Mouse (Mus musculus): ENCODE results near the gene Morc1.

The Morc1 gene

DNA sequence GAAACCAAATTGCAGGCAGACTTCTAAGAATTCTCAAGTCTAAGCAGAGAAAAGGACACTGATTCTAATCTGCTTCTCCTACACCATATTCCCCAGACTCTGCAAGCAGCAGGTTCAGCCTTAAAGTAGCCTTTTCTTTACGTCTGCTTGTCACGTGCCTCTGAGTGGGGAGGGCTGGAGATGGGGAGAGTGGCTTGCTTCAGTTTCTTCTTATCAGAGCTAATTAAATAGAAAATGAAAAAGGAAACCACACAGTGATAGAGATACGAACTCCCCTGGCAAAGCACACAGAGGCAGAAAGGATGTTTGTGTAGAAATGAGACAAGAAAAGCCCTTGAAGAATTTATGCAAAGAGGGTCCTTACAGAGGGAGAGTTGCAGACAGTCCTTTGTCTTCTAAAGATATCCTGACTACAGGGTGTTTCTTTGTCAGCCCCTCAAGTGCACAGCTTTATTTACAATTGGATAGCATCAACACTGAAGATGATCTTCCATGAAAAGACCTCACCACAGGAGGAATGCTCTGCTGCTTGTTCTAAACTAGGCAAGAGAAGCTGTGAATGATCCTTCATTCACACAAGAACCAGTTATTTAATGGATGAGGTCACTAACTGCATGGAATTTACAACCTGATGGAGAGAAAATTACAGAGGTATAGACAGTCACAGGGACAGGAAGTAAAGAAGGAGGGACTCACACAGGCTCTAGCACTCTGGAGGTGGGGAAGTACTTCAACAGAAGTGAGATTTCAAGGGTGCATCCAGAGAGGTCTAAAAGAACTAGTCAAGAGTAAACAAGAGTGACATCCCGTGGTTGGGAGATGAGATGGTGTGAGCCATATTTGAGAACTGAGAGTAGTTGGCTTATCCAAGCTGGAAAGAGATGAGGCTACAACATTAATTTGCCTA is 44.1 kb downstream of the Morc1 start:
- DNase-seq (ENCODE audit: low spot score): no peak

DNA sequence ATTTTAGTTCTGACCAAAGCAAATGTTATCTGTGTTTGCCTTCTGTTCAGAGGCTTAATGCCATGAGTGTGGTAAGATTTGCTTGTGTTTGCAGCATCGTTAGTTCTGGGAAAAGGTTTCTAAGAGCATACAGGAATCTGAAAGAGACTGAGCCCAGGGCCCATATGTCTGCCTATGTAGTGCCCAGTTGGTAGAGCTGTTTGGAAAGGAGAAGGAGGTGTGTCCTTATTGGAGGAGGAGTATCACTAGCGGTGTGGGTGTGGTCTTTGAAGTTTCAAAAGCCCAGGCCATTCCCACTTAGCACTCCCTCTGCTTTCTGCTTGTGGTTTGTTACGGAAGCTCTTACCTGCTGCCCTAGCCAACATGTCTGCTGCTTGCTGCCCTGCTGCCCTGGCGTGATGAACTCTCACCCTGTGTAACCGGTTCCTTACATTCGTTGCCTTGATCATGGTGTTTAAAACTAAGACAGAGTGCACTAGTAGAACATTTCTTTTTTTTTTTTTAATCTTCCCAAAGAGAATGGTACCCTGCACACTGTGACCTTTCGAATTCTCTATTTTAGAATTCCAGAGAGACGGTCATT is 48.3 kb downstream of the Morc1 start:
- DNase-seq (ENCODE audit: low spot score): no peak

DNA sequence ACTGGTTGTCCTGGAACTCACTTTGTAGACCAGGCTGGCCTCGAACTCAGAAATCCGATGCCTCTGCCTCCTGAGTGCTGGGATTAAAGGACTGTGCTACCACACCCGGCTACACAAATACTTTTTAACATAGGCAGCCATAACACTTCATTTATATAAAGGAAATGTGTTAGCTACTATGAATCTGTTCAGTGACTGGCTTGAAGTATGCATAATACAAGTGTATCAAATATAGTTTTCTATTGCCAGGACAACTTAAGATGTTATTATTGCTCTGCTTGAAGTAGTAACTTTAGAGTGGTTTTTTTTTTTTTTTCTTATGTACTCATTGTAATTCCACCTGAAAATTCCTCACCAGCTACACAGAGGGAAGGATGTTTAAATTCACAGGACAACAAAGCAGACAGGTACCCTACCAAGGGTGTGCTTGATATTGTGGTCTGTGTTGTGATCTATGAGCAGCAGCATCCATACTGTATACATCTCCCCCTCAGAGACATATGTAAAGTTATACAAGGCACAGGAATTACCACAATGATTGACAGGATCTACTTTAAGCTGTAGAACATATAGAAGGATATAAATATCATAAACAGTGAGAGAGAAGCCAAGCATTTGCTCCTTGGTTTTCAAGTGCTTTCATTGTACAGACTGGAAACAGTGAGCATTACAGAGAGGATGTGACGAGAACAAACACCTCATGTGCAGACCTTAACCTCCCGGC is 85.9 kb downstream of the Morc1 start:
- no peak for DNase-seq (ENCODE audit: low spot score)

DNA sequence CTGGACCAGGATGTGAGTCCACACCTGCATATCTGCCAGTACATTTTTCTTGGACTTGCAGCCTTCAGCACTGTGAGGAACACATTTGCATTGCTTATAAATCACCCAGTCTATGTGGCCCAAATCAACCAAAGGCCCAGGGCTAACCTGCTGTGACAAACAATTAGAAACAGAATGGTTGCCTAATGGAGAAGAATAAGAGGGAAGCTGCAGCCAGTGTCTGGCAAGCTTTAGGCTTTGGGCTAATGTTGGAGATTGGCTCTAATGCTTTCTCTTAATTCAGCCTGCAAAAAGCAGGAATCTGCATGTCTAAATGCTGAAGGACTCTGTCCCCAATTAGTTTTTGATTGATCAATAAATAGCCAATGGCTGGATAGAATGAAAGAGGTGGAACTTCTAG is 88.5 kb downstream of the Morc1 start:
- no peak for DNase-seq (ENCODE audit: low spot score)

DNA sequence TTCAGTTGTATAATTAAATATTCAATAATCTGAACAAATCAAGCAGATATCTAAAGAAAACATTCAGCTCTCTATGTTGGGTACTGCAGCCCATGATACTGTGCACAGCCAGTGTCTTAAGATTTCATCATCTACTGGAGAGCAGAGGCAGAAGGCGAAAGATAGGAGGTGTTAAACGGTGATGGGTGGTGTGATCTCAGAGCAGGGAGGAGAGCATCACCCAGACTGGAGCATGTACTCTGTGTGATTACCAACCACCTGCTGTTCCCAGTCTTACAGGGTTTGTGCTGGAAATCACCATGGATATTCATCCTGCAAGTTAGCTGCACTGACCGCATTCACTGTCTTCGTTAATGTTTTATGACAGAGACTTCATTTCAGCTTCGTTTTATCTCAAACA is 106.1 kb downstream of the Morc1 start:
- no peak for DNase-seq (ENCODE audit: low spot score)

DNA sequence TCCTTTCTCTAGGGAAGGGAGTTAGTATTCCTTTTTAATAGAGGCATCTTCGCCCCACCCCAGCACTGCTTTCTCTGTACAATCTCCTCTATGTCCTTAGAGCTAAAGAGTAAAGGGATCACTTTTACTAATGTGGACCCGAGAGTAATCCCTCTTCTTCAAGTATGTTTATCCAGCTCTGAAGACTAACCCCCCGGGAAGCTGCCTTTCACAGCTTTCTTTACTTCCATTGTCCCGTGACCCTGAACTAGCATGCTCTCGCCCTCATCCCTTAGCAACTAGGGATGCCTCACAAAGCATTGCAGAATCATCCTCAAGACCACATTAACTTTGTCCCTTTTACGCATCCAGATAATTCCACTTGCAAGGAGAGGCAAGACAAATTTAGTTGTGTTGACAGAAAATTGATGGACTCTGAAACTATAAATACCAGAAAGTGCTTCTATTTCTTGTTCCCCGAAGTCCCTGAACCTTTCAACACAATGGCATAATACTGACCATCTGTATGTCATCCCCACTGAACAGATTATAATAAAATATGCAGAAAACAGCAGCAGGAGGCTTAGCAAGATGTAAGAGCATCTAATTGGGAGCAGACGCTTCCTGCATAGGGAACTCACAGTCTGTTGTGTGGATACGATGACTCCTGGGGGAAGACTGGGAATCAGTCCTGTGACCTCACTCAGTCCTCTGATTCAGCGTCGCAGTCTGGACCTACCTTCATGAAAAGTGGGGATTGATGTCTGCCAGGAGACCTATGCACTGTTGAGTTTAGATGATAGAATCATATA is 131.4 kb downstream of the Morc1 start:
- DNase-seq (ENCODE audit: low spot score): no peak

DNA sequence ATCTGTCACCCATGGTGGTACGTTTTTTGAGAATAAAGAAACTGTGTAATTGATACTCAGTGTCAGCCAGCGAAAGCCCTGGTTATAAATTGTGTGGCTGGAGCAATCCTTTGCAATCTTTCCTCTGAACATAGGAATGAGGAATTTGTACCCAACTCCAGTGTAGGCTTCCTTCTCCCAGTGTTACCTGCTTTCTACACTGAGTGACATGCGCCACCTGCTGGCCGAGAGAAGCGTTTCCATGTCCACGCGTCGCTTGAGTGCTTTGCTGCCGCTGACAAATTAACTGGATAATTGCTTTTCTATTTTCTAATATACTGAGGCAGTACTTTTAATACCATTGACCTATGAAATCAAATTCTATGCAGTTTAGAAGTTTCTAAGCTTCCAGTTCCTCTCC is 139.3 kb downstream of the Morc1 start:
- DNase-seq (ENCODE audit: low spot score): no peak

DNA sequence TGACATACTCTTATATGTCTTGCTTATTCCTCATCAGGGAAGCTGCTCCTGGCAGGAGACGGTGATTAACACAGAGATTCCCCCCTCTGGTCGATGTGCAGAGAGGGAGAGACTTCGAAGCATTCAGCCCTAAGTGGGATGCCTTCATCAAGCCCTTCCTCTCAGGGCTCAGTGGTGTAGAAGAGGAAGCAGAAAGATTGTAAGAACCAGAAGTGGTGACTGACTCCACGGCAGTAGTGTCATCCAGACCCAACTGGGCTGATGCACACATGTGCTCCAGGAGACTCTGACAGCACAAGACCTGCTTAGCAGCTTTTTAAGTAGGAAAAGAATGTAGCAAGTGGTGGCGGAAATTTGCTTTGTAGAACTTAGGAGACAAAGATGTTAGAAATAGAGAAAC is 143.0 kb downstream of the Morc1 start:
- DNase-seq (ENCODE audit: low spot score): no peak

DNA sequence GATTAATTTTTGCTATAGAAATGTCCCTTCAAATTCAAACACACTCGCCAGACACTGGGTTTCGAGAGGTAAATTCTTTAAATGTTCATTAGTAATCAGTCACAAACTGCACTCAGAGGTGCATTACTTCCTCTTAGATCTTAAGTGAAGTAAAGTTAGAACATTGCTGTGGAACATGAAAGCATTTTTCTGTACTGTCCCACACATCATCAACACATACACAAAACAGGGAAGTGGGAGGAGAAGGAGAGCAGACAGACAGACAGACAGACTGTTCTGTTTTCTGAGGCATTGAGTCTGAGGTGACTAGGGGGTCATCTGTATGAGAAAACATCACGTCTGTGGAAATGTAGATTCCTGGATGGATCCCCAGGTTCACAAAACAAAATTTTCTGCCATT is 143.5 kb downstream of the Morc1 start:
- DNase-seq (ENCODE audit: low spot score): no peak

DNA sequence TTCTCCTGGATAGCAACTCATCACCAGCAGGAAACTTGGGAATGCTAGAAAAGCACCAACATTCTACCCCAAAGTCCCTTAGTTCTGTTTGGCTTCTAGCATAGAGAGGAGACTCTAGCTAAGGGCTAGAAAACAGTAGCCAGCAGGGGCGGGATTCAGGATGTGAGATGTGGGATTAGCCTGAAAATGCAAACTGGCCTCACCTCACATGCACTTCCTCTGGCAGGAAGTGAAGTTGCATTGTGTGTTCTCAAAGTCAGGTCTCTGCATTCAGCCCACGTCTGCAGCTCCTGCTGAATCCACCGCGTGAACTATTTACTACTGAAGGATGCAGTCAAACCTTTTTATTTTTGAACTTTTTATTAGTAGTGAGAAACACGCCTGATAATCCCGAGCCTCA is 154.3 kb downstream of the Morc1 start:
- no peak for DNase-seq (ENCODE audit: low spot score)

DNA sequence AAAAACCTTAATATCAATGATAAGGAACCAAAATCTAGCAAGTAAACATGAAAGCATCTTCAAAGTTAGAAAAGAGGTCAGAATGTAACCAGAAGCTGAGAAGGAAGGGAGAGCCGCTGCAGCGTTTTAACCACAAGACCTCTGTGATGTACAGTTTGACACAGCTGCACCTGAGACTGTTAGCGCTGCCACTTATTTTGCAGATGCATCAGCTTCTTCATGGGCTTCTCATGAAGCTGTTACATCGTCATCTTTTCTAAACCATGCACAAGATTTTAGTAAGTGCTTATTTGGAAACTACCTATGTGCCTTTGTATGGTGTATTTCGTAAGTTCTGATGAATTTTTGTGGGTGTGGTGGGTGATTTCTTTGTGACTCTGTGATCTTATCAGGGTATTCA is 163.4 kb downstream of the Morc1 start:
- DNase-seq (ENCODE audit: low spot score): no peak

DNA sequence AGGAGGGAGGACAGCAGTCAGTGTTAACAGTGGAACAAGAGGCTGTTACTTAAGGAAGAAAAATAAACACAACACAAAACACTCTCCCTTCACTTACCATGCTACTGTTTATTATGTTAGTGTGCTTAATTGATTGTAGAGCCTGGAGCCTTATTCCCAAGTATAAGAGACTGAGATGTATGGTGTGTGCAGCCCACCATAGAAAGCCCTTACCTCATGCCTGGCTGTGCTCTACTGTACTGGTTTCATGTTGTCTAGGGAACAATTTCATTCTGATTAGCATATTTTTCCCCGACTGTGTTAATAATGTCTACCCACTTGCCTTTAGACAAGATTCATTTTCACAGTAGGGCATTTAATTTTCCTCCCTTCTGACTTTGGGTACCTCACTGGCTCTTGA is 164.2 kb downstream of the Morc1 start:
- no peak for DNase-seq (ENCODE audit: low spot score)

DNA sequence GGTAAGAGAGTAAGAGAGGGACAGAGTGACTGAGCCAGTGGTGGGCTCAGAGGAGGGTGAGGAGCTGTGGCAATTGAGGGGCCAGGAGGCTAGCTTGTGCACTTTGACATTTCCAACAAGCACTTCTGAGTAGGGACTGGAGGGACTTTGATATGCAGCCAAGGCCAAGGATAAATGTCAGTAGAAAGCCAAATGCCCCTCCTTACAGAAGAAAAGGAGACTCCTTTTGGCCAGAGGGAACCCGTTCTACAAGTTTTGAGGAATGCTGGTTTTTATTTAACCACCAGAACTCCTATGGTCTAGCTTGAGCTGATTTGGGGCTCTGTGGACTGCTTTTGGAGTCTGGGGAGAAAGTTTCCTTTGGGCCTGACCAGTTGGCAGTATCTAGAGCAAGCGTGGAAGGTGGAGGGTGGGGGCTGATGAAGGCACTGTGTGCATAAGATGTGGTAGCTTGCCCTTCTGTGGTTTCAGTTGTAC is 172.7 kb downstream of the Morc1 start:
- DNase-seq (ENCODE audit: low spot score): no peak

DNA sequence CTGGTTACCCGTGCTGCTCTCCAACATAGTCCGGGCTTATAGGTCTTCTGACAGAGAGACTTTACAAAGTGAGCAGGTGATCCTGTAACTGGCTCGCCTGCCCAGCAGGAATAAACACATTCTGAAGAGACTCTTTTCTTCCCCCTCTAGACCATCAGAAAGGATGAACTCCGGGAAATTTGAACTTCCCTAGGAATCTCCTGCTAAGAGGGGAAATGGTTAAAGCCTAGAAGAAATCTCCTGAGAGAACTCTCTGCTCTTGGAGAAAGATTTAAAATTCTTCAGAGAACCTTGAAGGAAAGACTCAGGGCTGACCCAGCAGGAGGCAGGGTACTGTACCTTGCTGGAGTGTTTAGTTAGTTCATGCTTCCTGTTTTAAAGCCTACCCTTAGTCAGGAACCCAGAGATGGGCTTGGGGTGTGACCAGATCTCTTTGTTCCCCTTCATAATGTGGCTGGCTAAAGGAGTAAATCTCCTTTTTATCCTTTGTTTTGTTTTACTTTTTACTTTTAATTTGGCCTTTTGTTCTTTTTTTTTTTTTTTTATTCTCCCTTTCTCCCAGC is 175.5 kb downstream of the Morc1 start:
- no peak for DNase-seq (ENCODE audit: low spot score)

DNA sequence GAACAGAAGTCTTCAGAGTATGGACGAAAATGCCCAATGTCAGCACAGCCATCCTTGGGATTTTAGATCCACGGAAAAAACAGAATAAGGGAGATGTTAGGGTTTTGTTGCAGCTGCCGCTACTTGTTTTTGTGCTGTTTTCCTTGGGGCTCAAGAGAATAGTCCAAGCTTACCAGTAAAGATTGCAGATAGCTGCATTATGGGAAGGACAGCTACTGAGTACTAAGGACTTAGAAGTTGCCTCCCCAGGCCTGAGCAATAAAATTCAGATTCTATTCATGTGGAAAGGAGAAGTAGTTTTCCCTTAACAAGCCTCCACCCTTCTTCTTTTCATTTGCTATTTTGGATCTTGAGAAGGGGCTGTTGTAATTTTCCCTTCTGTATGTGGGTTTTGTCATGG is 177.2 kb downstream of the Morc1 start:
- no peak for DNase-seq (ENCODE audit: low spot score)

DNA sequence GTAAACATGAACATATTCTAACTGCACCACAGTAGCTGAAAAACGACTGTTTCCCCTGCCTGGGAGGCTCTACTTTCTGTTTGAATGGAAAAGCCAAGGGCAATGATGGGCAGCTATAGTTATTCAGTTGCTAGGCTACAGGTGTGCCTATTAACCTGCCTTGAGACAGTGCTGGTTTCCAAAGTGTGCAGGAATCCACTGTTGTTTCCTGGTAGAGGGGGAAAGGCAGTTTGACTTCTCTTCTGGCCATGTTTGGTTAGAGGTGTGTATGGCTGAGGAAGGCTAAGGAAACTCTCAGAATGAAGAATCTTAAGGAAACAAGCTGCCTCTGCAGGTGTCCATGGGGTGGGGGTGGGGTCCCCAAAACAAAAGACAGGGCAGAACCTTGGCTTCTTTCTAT is 179.8 kb downstream of the Morc1 start:
- DNase-seq (ENCODE audit: low spot score): no peak

DNA sequence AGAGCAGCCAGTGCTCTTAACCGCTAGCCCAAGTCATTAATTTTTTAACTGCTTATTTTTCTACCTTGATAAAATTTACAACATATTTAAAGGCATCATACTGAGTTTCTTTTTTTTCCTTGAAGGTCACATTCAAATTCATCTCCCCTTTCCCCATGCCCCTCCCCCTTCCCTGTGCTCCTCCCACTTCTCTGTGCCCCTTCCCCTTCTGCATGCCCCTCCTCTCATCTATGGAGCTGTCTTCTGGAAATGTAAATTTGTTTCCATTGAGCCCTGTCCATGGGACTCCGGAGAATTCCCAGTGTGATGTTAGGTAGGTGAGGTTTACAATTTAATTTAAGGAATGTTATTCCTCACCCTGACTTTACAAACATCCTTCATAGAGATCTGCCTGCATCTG is 180.4 kb downstream of the Morc1 start:
- DNase-seq (ENCODE audit: low spot score): no peak

DNA sequence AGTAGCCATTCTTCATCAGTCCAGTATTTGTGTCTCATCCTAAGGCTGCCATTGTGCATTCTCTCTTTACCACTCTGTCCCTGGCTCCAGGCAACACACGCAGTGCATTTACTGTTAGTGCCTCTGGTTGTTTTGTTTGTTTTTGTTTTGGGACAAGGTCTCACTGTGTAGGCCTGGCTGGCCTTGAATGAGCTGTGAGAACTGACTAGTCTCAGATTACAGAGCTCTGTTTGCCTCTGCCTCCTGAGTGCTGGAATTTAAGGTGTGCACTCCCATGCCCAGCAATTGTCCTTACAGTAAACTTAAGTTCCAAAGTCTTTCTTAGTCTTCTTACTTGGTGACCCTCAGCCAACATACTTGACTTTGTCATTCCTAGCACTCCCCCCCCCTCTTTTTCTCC is 182.7 kb downstream of the Morc1 start:
- DNase-seq (ENCODE audit: low spot score): no peak

DNA sequence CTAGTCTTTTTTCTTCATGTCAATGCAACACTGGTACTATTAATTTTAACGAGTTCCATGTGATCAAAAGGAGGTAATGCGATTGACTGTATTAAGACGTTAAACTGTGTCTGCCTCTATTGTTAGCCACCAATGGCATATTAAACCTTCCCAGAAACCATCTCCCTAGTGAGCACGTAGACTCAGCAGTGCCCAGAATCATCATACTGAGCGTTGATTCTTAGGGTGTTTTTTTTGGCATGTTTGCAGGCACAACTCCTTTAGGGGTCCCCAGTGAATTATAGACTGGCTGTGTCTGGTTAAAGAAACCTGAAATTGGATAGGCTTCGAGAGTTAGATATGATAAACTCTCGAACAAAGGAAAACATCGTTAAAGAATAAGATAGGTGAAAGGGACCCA is 189.5 kb downstream of the Morc1 start:
- DNase-seq (ENCODE audit: low spot score): no peak

DNA sequence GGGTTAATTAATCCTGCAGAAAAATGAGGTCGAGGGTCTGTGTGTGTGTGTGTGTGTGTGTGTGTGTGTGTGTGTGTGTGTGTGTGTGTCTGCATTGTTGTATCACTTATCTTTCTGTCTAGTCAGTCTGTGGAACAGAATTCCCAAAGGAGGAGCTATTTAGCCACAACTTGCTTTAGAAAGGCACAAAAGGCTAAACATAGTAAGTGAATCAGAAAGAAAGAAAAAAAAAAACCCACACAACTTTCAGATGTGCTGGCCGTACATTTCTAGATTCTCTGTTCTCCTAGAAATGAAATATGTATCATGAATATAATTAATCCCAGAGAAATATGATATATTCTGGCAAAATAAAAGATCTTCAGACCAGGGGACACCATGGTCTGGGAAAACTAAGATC is 190.0 kb downstream of the Morc1 start:
- DNase-seq (ENCODE audit: low spot score): no peak

DNA sequence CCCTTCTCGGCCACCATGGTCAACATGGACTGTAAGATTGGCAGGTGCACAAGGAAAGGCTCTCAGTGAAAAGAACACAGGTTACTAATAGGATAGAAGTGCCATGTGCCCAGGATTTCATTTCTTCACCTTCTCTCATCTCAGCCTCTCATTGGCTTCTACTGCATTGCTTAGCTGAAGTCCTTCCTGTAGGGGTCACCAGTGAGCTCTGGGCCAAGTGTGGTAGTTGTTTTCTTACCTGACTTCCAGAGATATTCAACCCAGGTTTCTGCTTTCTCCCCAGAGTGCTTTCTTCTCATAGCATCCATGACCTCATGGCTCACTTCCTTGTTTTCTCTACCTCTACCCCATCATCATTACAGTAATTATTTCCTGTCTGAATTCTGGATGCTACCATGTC is 192.4 kb downstream of the Morc1 start:
- no peak for DNase-seq (ENCODE audit: low spot score)

DNA sequence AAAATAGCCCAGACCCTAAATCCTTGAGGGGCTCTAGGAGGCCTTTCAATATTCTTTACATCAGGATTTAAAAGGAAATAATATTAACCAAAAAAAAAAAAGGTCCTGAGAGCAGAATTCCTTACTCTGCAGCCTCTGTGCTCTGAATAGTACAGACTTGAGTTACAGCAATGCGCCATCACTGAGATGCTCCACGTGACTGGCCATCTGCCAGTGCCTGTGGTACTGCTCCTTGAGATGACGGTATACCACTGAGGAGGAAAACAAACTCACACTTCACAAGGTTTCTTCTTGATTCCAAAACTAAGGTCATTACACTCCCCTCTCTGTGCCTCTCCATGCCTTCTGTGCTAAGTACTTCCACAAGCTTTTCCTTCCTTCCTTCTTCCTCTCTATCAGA is 195.1 kb downstream of the Morc1 start:
- no peak for DNase-seq (ENCODE audit: low spot score)
